In the genomic region with DNA sequence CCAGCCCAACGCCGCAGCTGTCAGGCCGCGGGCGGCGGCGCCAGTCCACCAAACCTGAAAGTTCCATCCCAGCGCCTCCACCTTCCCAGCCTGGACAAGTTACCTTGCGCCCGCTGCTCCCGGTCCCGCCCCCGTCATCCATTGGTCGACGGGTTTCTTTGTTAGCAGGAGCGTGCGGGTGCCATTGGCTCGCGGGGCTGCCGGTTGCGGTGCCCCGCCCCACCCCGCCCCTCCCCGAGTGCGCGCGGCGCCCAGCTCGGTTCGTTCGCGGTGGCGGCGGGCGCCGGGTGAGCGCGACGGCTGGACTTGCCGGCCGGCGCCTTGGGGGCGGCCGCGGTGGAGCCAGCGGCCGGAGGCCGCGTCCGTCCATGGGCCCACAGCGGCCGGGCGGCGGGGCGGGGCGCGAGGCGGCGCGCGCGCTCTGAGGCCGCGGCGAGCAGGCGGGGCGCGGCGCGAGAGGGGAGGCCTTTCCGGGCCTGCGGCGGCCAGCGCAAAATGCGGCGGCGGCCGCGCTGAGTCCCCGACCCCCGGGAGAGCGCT, we compare ENCODE assay signal across 8 mouse cellular contexts. TPM values are rescaled to one million over a fixed set of nuclear protein-coding genes. Genes with fewer than 3 reads are reported as not detected.
A peak's percentile ranks its signal among the peaks of the same experiment; 100 is the strongest.
DNase-seq lines count a peak whose midpoint lies in the region; ATAC-seq and TF ChIP-seq lines count a peak whose summit lies in the region.

No protein-coding gene starts in this region.

- TF ChIP-seq CTCF in liver, embryonic 14.5 days (IDR thresholded peaks at IDR 0.05; ENCODE audit: low read depth) = no peak
- TF ChIP-seq CTCF in stomach, postnatal 0 days (IDR thresholded peaks at IDR 0.05; ENCODE audit: low read depth) = no peak

- H3K27ac ChIP-seq in forebrain, embryonic 10.5 days = peak overlapping the region; percentile 91
- H3K27ac ChIP-seq in heart, embryonic 15.5 days = peak overlapping the region; percentile 95
- H3K27ac ChIP-seq in liver, embryonic 14.5 days = peak overlapping the region; percentile 46
- H3K27ac ChIP-seq in neural tube, embryonic 11.5 days (ENCODE audit: low read depth, low read length) = peak overlapping the region; percentile 92
- peak overlapping the region; percentile 98 for H3K27ac ChIP-seq in stomach, postnatal 0 days (replicated peaks)

- H3K36me3 ChIP-seq in forebrain, embryonic 10.5 days (replicated peaks) = no peaks in the 10 kb centered on the region; the same call in 1 of the 2 replicates
- no peaks in the 10 kb centered on the region for H3K36me3 ChIP-seq in heart, embryonic 15.5 days
- H3K36me3 ChIP-seq in liver, embryonic 14.5 days (replicated peaks; ENCODE audit: control insufficient read depth, insufficient read depth, low read depth) = no peaks in the 10 kb centered on the region
- no peaks in the 10 kb centered on the region for H3K36me3 ChIP-seq in neural tube, embryonic 11.5 days (ENCODE audit: control insufficient read depth, insufficient read depth, low read length)
- no peaks in the 10 kb centered on the region for H3K36me3 ChIP-seq in stomach, postnatal 0 days (ENCODE audit: control insufficient read depth, insufficient read depth, low read length)

- under 1% methylated on average over 76 of the region's 82 CpGs for WGBS in forebrain, embryonic 10.5 days
- under 1% methylated on average over 59 of the region's 82 CpGs for WGBS in heart, embryonic 15.5 days
- WGBS in liver, embryonic 14.5 days (ENCODE audit: insufficient replicate concordance) = 0% methylated on average over 58 of the region's 82 CpGs
- 0% methylated on average over 59 of the region's 82 CpGs for WGBS in neural tube, embryonic 11.5 days
- under 1% methylated on average over 63 of the region's 82 CpGs for WGBS in stomach, postnatal 0 days

- peaks cover 24% of the 10 kb centered on the region for H3K27me3 ChIP-seq in forebrain, embryonic 10.5 days (ENCODE audit: poor library complexity, severe bottlenecking)
- H3K27me3 ChIP-seq in heart, embryonic 15.5 days = no peaks in the 10 kb centered on the region
- H3K27me3 ChIP-seq in liver, embryonic 14.5 days (ENCODE audit: control insufficient read depth, insufficient read depth, low read length) = no peaks in the 10 kb centered on the region
- no peaks in the 10 kb centered on the region for H3K27me3 ChIP-seq in neural tube, embryonic 11.5 days (ENCODE audit: control insufficient read depth, insufficient read depth, low read length)
- H3K27me3 ChIP-seq in stomach, postnatal 0 days (ENCODE audit: control insufficient read depth, insufficient read depth, low read length) = no peaks in the 10 kb centered on the region

- H3K9ac ChIP-seq in heart, embryonic 15.5 days = peak overlapping the region; percentile 88
- peak overlapping the region; percentile 76 for H3K9ac ChIP-seq in liver, embryonic 14.5 days (replicated peaks)
- peak overlapping the region; percentile 92 for H3K9ac ChIP-seq in neural tube, embryonic 11.5 days (ENCODE audit: low read length)
- H3K9ac ChIP-seq in stomach, postnatal 0 days (ENCODE audit: low read length) = peak overlapping the region; percentile 93

- H3K4me3 ChIP-seq in forebrain, embryonic 10.5 days = peak overlapping the region; percentile 78
- H3K4me3 ChIP-seq in heart, embryonic 15.5 days = peak overlapping the region; percentile 71
- H3K4me3 ChIP-seq in liver, embryonic 14.5 days (ENCODE audit: insufficient read depth in 1 of 2, low read depth in 2 of 2, low read length in 2 of 2) = peak overlapping the region; percentile 73 to 84
- peak overlapping the region; percentile 77 for H3K4me3 ChIP-seq in neural tube, embryonic 11.5 days (ENCODE audit: low read depth, low read length)
- peak overlapping the region; percentile 74 for H3K4me3 ChIP-seq in stomach, postnatal 0 days (ENCODE audit: low read depth, low read length)

- DNase-seq in CD8-positive naive resting alpha-beta T cell, adult 2 months (ENCODE audit: low read depth in 2 of 2, low spot score in 2 of 2) = peak; percentile 61 to 70
- DNase-seq in c-Kit-positive CD71-negative TER-119-negative erythroid progenitor cells, embryonic 14.5 days (ENCODE audit: low read depth) = peak; percentile 81
- DNase-seq in forebrain, embryonic 10.5 days (ENCODE audit: extremely low spot score, low spot score) = peak; percentile 97
- DNase-seq in kidney, postnatal 25 days = peak; percentile 99 to 100
- peak; percentile 90 to 93 (median 90) for DNase-seq in liver, embryonic 14.5 days (ENCODE audit: low read depth in 3 of 3, low spot score in 3 of 3)
- DNase-seq in neural tube, embryonic 11.5 days (ENCODE audit: low spot score) = peak; percentile 96
- DNase-seq in stomach, postnatal 0 days (ENCODE audit: low spot score) = peak; percentile 99

- peaks cover 40% of the 10 kb centered on the region for H3K4me1 ChIP-seq in forebrain, embryonic 10.5 days
- H3K4me1 ChIP-seq in heart, embryonic 15.5 days (replicated peaks) = peaks cover 40% of the 10 kb centered on the region
- H3K4me1 ChIP-seq in liver, embryonic 14.5 days (replicated peaks; ENCODE audit: control insufficient read depth in 2 of 2, insufficient read depth in 2 of 2, low read length in 1 of 2) = peaks cover 10 to 21% of the 10 kb centered on the region in 2 experiments
- H3K4me1 ChIP-seq in neural tube, embryonic 11.5 days (ENCODE audit: control insufficient read depth, insufficient read depth, low read length) = peaks cover 11% of the 10 kb centered on the region
- H3K4me1 ChIP-seq in stomach, postnatal 0 days (replicated peaks; ENCODE audit: control insufficient read depth, insufficient read depth) = peaks cover 5% of the 10 kb centered on the region

- no peaks in the 10 kb centered on the region for H3K9me3 ChIP-seq in forebrain, embryonic 10.5 days
- H3K9me3 ChIP-seq in heart, embryonic 15.5 days (replicated peaks) = no peaks in the 10 kb centered on the region
- H3K9me3 ChIP-seq in liver, embryonic 14.5 days (ENCODE audit: control insufficient read depth, low read length) = no peaks in the 10 kb centered on the region
- H3K9me3 ChIP-seq in neural tube, embryonic 11.5 days (ENCODE audit: control insufficient read depth, low read length) = no peaks in the 10 kb centered on the region
- H3K9me3 ChIP-seq in stomach, postnatal 0 days (ENCODE audit: control insufficient read depth, low read length) = no peaks in the 10 kb centered on the region

- ATAC-seq in heart, embryonic 15.5 days (replicated peaks; ENCODE audit: insufficient number of reproducible peaks, insufficient read depth, low FRiP score, low read depth) = peak; percentile 97
- peak; percentile 96 for ATAC-seq in liver, embryonic 14.5 days (ENCODE audit: insufficient read depth)
- ATAC-seq in neural tube, embryonic 11.5 days (ENCODE audit: insufficient read depth, low FRiP score, low TSS enrichment) = peak; percentile 99
- peak; percentile 98 for ATAC-seq in stomach, postnatal 0 days (ENCODE audit: low FRiP score, low TSS enrichment)

- no peak for TF ChIP-seq EP300 in liver, embryonic 14.5 days (IDR thresholded peaks at IDR 0.05; ENCODE audit: low read depth)
- TF ChIP-seq EP300 in stomach, postnatal 0 days (optimal IDR thresholded peaks at IDR 0.05) = no peak

- peak overlapping the region; percentile 72 for H3K4me2 ChIP-seq in heart, embryonic 15.5 days
- H3K4me2 ChIP-seq in liver, embryonic 14.5 days (ENCODE audit: low read depth) = peak overlapping the region; percentile 94
- H3K4me2 ChIP-seq in neural tube, embryonic 11.5 days (ENCODE audit: low read depth) = peak overlapping the region; percentile 88
- H3K4me2 ChIP-seq in stomach, postnatal 0 days (replicated peaks; ENCODE audit: low read depth) = peak overlapping the region; percentile 81

RNA-seq across cellular contexts. Expression of a gene that starts 1.2 kb away (rescaled TPM):
- polyA plus RNA-seq in forebrain, embryonic 10.5 days (2016; fragmentation: Nextera tagmentation; extraction: Ambion mirVana) = 24.8 and 28.3 TPM in 2 replicates
- polyA plus RNA-seq in heart, embryonic 15.5 days (2015; fragmentation: Nextera tagmentation; extraction: Ambion mirVana) = 51.1 and 67.3 TPM in 2 replicates
- 10.8 and 14.6 TPM in 2 replicates for polyA plus RNA-seq in liver, embryonic 14.5 days (2012; rRNA removed)
- 10.2 and 15.7 TPM in 2 replicates for polyA plus RNA-seq in liver, embryonic 14.5 days (2014; fragmentation: Nextera tagmentation; extraction: Ambion mirVana)
- polyA plus RNA-seq in neural tube, embryonic 11.5 days (2014; fragmentation: Nextera tagmentation; extraction: Ambion mirVana) = 87.6 and 91.3 TPM in 2 replicates
- 51.1 and 56.8 TPM in 2 replicates for polyA plus RNA-seq in stomach, postnatal 0 days (2015; fragmentation: Nextera tagmentation; extraction: Ambion mirVana)

Comparison
In these comparisons a context has a peak if more than half of its experiments do, and no peak if none do; other contexts are left out.
1. Peak in every context shown above with its lines: DNase-seq, ATAC-seq, H3K4me3 ChIP-seq and H3K27ac ChIP-seq.
2. H3K27ac ChIP-seq: peak in every context shown above with its lines; median percentile 98 in stomach, postnatal 0 days; 95 in heart, embryonic 15.5 days; 92 in neural tube, embryonic 11.5 days; 91 in forebrain, embryonic 10.5 days; 46 in liver, embryonic 14.5 days.